Mouse (Mus musculus) neural tube, embryonic 14.5 days (tissue): ENCODE data around the gene Gna12. TPM values are rescaled to one million over a fixed set of nuclear protein-coding genes. Genes with fewer than 3 reads are reported as not detected.

Experiments
- ATAC-seq: fragments of 200-750 bp; cut with Nextera tagmentation; 2 replicates; pipeline ENCODE4 v1.8.0; 2017; ENCODE audit warnings: low read depth, mild to moderate bottlenecking, moderate TSS enrichment, moderate library complexity
- H3K27ac ChIP-seq: fragments of 300-500 bp; sonication (generic); 2 replicates; pipeline ENCODE4 v1.5.1; 2014; ENCODE audit warnings: low read depth, mild to moderate bottlenecking, control low read depth, low read length, moderate library complexity, mixed read lengths
- H3K27me3 ChIP-seq: fragments of 300-500 bp; sonication (generic); 2 replicates; pipeline ENCODE4 v1.6.1; 2014; ENCODE audit warnings: low read length; ENCODE audit not compliant: control insufficient read depth, insufficient read depth
- H3K36me3 ChIP-seq: fragments of 300-500 bp; sonication (generic); 2 replicates; pipeline ENCODE4 v1.6.1; 2014; ENCODE audit warnings: low read length, mixed read lengths; ENCODE audit not compliant: control insufficient read depth, insufficient read depth
- H3K4me1 ChIP-seq: fragments of 300-500 bp; sonication (generic); 2 replicates; pipeline ENCODE4 v1.6.1; 2014; ENCODE audit warnings: low read length; ENCODE audit not compliant: control insufficient read depth, insufficient read depth
- H3K4me2 ChIP-seq: fragments of 300-500 bp; sonication (generic); 2 replicates; pipeline ENCODE4 v1.6.1; 2014; ENCODE audit warnings: mild to moderate bottlenecking, low read depth, low read length, control low read depth
- H3K4me3 ChIP-seq: fragments of 300-500 bp; sonication (generic); 2 replicates; pipeline ENCODE4 v1.5.1; 2014; ENCODE audit warnings: low read depth, low read length, control low read depth, mixed read lengths
- H3K9ac ChIP-seq: fragments of 300-500 bp; sonication (generic); replicated peaks from 2 replicates; pipeline ENCODE4 v1.6.1; 2014; ENCODE audit warnings: low read depth, mild to moderate bottlenecking, control low read depth, low read length, mixed read lengths
- H3K9me3 ChIP-seq: fragments of 300-500 bp; sonication (generic); 2 replicates; pipeline ENCODE4 v1.6.1; 2016; ENCODE audit warnings: low read length; ENCODE audit not compliant: control insufficient read depth
- WGBS: fragments of 180-500 bp; shearing (Covaris S2); extraction: QIAGEN DNeasy Blood & Tissue Kit; methylation state at CpG from one replicate; pipeline ENCODE4 v1.1.7; 2014; 5-methylcytosine and 5-hydroxymethylcytosine counted together
- polyA plus RNA-seq: library from polyadenylated mRNA; unstranded; fragments of >200 nt; fragmentation: Nextera tagmentation; extraction: Ambion mirVana; gene quantifications from 2 replicates; pipeline ENCODE4 v1.2.1, GENCODE M21; 2014

The Gna12 gene
- polyA plus RNA-seq, 1 experiment from 2014 or later = 17.0 TPM

DNA sequence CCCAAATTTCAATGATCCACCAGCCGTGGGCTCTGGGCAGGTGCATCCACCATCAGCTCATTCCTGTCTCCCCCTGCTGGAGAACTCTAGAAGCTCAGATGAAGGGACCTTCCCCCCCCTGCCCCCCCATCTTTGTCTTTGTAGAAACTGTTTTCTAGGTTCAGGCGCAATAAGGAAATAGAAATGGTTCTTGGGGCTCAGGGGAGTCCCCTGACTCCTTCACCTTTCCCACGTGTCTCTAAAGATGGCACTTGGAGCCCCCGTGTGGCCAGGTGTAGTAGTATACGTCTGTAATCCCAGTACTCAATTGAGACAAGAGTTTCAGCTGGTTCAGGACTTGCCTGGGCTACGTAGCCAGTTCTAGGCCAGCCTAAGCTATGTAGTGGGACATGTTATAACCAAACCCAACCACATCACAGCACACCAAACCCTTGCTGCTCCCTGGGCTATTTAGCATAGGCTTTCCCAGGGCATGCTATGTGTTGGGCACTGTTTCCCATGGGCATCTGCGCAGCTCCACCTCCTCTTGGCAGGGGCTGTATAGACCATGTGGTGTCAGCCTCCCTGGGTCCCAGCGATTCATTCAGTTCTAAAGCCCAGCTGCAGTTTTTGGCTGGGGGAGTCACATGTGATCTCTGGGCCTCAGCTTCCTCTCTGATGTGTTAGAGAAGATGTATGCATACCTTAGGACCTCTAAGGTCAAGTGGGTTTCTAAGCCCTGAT lies 27.4 kb upstream of the Gna12 start:
- Histone ChIP-seq H3K4me1 (peaks cover 9% of the 10 kb centered on the region; the same call in 1 of the 2 replicates), H3K27ac (no peak overlapping the region), H3K9me3 (no peaks in the 10 kb centered on the region), H3K27me3 (no peaks in the 10 kb centered on the region), H3K4me3 (no peak overlapping the region), H3K4me2 (no peak overlapping the region), H3K9ac (no peak overlapping the region), H3K36me3 (no peaks in the 10 kb centered on the region)
- peak; percentile 41; the same call in 1 of the 2 replicates for ATAC-seq
- WGBS = 64% methylated on average over 8 of the region's 8 CpGs

DNA sequence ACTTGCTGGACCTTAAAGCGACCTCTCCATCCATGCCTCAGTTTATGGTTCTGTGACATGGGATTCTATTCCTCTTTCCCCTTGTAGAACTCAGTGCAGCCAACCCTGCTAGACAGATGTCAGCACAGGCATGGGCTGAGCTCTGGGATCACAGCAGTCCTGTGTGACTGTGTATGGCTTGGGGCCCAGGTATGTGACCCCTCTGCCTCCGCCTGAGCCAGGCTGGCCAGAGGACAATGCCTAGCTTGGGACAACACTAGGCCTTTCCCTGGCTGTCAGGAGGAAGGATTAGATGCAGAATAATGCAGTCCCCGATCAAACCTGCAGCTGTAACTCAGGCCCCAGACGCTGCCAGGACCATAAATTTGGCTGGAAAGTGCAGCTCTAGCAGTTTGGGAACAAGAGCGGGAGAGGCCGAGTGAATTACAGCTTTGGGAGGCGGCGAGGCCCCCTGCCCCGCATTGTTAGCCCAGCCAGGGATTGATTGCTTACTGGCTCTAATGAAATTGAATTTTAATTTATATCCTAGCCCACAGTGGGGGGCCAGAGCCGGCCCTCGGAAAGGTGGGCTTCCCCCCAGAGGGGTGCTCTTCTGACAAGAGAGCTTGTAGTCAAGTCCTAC lies 25.8 kb upstream of the Gna12 start:
- no peak overlapping the region for H3K4me2 ChIP-seq
- 12% methylated on average over 11 of the region's 11 CpGs for WGBS
- H3K9ac ChIP-seq = no peak overlapping the region
- no peaks in the 10 kb centered on the region for H3K27me3 ChIP-seq
- ATAC-seq = peak; percentile 76; the same call in 1 of the 2 replicates
- no peak overlapping the region for H3K4me3 ChIP-seq
- H3K4me1 ChIP-seq = peaks cover 9% of the 10 kb centered on the region; the same call in 1 of the 2 replicates
- no peaks in the 10 kb centered on the region for H3K9me3 ChIP-seq
- H3K27ac ChIP-seq = peak overlapping the region; percentile 49
- H3K36me3 ChIP-seq = no peaks in the 10 kb centered on the region

DNA sequence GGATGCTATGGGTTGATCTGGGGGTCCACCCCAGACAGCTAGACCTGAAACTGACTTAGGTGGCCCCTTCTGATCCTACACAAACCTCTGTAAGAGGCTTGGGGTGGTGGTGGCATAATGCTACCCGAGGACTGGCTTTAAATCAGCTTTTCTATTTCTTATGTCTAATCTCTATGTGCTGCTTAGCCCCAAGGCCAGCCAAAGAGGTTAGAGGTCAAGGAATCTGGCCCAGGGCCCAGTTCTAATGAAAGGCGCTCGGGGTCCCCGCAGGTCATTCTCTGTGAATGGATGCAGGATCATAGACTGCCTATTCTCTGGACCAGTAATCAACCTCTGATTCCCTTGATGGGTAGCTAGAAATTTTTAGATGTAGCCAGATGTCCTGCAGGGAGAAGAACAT lies 24.5 kb upstream of the Gna12 start:
- Histone ChIP-seq H3K9ac (no peak overlapping the region), H3K4me1 (peaks cover 9% of the 10 kb centered on the region; the same call in 1 of the 2 replicates), H3K4me2 (no peak overlapping the region), H3K36me3 (no peaks in the 10 kb centered on the region), H3K27ac (no peak overlapping the region), H3K4me3 (no peak overlapping the region), H3K27me3 (no peaks in the 10 kb centered on the region), H3K9me3 (no peaks in the 10 kb centered on the region)
- no peak for ATAC-seq
- 71% methylated on average over 4 of the region's 4 CpGs for WGBS

DNA sequence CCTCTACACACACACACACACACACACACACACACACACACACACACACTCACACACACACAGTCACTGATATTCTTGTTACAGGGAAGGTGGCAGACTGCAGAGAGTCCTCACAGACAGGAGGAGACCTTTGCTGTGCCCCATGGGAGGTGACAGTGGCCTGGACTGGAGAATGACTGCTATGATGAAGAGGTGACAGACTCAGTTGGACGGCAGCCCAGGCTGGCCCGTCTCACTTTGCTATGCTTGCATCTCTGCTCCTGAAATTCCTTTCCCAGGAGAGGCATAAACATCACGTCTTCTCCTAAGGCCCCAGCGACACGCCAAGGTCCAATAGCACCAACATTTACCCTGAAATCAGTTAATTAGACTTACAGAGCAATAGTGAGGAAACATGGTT lies 23.5 kb upstream of the Gna12 start:
- H3K9ac ChIP-seq = no peak overlapping the region
- peaks cover 9% of the 10 kb centered on the region; the same call in 1 of the 2 replicates for H3K4me1 ChIP-seq
- 49% methylated on average over 5 of the region's 5 CpGs for WGBS
- H3K9me3 ChIP-seq = no peaks in the 10 kb centered on the region
- no peak overlapping the region for H3K4me3 ChIP-seq
- H3K27ac ChIP-seq = no peak overlapping the region
- H3K27me3 ChIP-seq = no peaks in the 10 kb centered on the region
- ATAC-seq = no peak
- no peak overlapping the region for H3K4me2 ChIP-seq
- no peaks in the 10 kb centered on the region for H3K36me3 ChIP-seq

DNA sequence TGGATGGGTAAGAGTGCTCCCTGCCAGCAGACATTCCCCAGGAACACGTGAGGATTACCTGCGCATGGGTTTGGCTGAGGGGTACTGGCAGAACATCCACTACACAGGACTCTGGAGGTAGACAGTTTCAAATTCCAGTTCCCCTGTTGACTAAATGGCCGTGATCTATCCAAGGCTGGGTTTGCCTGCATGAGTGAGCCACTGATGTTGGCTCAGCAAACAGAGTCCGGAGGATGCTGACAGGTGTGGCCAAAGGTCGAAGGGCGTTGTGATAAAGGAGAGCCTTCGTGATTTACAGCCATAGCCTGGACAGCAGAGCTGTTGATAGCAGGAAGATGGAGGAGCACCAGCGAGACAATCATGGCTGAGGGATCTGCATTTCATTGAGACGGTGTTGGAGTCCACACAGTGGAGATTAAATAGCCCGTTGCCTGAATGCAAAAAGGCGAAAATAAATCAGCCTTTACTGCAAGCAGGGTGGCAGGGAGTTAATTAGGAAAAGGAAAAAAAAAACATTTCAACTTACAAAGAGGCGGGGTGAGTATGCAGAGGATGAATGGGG lies 22.3 kb upstream of the Gna12 start:
- H3K9ac ChIP-seq = no peak overlapping the region
- H3K27me3 ChIP-seq = no peaks in the 10 kb centered on the region
- ATAC-seq = peak; percentile 28; the same call in 1 of the 2 replicates
- no peak overlapping the region for H3K27ac ChIP-seq
- no peak overlapping the region for H3K4me2 ChIP-seq
- H3K36me3 ChIP-seq = no peaks in the 10 kb centered on the region
- WGBS = 46% methylated on average over 12 of the region's 12 CpGs
- H3K4me1 ChIP-seq = peaks cover 9% of the 10 kb centered on the region; the same call in 1 of the 2 replicates
- H3K4me3 ChIP-seq = no peak overlapping the region
- no peaks in the 10 kb centered on the region for H3K9me3 ChIP-seq

DNA sequence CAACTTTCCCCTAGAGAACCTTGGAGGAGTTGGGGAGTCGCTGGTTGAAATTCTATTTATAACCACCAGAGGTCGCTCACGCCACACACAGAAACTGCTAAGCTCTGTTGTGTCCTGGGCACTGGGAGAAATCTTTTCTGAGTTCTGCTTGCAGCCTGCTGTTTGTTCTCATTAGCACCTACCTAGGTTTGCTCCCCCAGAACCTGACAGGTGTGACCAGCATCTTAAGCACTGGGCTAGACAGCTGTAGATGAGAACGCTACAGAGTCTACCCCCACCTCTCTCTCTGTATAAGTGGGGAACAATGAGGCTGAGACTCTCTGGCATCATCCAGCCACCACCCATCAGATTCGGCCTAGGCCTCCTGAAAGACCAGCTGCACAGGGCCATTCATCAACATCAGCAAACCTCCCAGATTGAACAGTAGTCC lies 17.1 kb upstream of the Gna12 start:
- H3K4me3 ChIP-seq = no peak overlapping the region
- H3K4me1 ChIP-seq = no peaks in the 10 kb centered on the region
- H3K36me3 ChIP-seq = no peaks in the 10 kb centered on the region
- no peak overlapping the region for H3K27ac ChIP-seq
- 3% methylated on average over 5 of the region's 5 CpGs for WGBS
- ATAC-seq = peak; percentile 66
- H3K9me3 ChIP-seq = no peaks in the 10 kb centered on the region
- H3K27me3 ChIP-seq = no peaks in the 10 kb centered on the region
- no peak overlapping the region for H3K4me2 ChIP-seq
- H3K9ac ChIP-seq = no peak overlapping the region

DNA sequence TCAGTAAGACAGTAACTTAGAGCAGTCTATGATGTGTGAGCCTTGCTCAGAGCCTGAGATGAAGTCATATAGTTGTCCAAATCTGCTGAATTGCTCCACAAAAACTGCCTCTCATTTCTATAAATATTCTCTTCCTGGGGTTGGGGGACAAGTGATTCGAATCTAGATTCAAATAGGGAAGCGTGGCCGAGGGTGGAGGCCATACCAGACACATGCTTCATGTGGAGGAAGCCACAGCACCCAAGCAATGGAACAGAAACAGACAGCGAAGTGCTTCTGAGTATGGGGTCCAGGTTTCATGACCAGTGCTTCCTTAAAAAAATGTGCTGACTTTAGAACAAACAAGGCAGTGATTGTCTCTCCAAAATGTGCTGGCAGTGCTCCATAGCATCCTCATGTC lies 11.7 kb upstream of the Gna12 start:
- H3K9ac ChIP-seq = no peak overlapping the region
- ATAC-seq = no peak
- no peaks in the 10 kb centered on the region for H3K36me3 ChIP-seq
- no peaks in the 10 kb centered on the region for H3K27me3 ChIP-seq
- no peaks in the 10 kb centered on the region for H3K9me3 ChIP-seq
- no peak overlapping the region for H3K27ac ChIP-seq
- no peak overlapping the region for H3K4me3 ChIP-seq
- WGBS = 73% methylated on average over 4 of the region's 4 CpGs
- H3K4me1 ChIP-seq = no peaks in the 10 kb centered on the region
- no peak overlapping the region for H3K4me2 ChIP-seq

DNA sequence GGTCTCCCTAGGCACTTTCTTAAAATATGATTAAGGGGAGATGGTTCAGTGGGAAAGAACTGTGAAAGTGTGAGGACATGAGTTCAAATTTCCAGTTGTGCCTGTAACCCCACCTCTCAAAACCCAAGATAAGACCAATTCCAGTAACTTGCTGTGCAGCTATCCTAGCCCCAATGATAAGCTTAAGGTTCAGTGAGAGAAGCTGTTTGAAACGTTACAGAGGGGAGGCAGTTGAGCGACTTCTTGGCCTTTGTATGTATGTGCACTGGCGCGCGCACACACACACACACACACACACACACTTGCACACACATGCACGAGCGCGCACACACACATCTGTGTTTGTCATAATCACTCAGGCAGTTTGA lies 817 bp upstream of the Gna12 start:
- Histone ChIP-seq H3K36me3 (no peaks in the 10 kb centered on the region), H3K4me1 (peaks cover 29% of the 10 kb centered on the region), H3K9ac (no peak overlapping the region), H3K9me3 (no peaks in the 10 kb centered on the region), H3K4me2 (peak overlapping the region; percentile 42), H3K27ac (no peak overlapping the region), H3K27me3 (no peaks in the 10 kb centered on the region), H3K4me3 (peak overlapping the region; percentile 20; the same call in 1 of the 2 replicates)
- no peak for ATAC-seq
- WGBS = 82% methylated on average over 8 of the region's 8 CpGs

DNA sequence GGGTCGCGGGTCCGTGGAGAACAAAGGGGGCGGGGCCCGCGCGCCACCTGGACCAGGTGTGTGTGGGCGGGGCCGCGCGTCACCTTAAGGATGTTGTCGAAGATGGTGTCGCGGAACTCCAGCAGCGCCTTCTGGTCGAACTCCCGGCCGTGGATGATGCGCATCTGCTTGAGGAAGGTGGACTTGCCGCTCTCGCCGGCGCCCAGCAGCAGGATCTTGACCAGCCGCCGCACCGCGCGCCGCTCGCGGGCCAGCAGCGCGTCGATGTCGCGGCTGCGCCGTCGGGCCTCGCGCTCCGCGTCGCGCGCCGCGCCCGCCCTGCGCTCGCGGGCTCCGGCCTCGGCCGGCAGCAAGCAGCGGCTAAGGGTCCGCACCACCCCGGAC lies 328 bp downstream of the Gna12 start:
- Histone ChIP-seq H3K4me1 (peaks cover 29% of the 10 kb centered on the region), H3K27ac (peak overlapping the region; percentile 81), H3K9me3 (no peaks in the 10 kb centered on the region), H3K4me3 (peak overlapping the region; percentile 84), H3K36me3 (no peaks in the 10 kb centered on the region), H3K9ac (peak overlapping the region; percentile 87), H3K27me3 (no peaks in the 10 kb centered on the region), H3K4me2 (peak overlapping the region; percentile 76)
- ATAC-seq = no peak
- 0% methylated on average over 41 of the region's 58 CpGs for WGBS
